In the genomic region with DNA sequence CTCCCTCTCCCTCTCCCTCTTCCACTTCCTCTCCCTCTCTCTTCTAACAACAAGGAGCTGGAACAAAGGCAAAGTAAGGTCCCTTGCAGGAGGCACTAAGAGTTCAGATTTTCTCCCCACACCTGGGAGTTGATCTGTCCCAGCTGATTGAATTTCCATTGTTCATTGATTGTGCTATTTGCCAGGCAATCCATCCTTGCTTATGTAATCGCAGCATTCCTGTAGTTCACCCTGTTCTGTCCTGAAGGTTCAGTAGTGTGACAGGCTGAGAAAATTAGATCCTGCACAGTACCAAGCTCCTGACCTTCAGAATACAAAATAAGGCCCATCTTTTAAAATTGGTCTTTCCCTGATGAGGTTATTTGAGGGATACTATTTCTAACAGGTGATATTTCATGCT, we compare ENCODE assay signal across 27 mouse cellular contexts. TPM values are rescaled to one million over a fixed set of nuclear protein-coding genes. Genes with fewer than 3 reads are reported as not detected.
"Had no signal": no experiment of that assay in that cellular context is flagged by ENCODE, and none has a peak within 500 bp of the region (broad histone marks: within the 10 kb centered on the region; RNA-seq: fewer than 3 reads in every experiment).

No protein-coding gene starts in this region.

- H3K4me1 ChIP-seq: heart, embryonic 10.5 days; heart, embryonic 13.5 days; heart, embryonic 15.5 days; hindbrain, embryonic 15.5 days; limb, embryonic 12.5 days; limb, embryonic 15.5 days; liver, embryonic 12.5 days had no signal

- H3K9ac ChIP-seq: heart, embryonic 13.5 days; heart, embryonic 15.5 days; hindbrain, embryonic 13.5 days; hindbrain, embryonic 15.5 days; kidney, embryonic 15.5 days; limb, embryonic 12.5 days; limb, embryonic 15.5 days; liver, embryonic 12.5 days; liver, embryonic 14.5 days had no signal

- H3K27me3 ChIP-seq: heart, embryonic 13.5 days; heart, embryonic 15.5 days; hindbrain, embryonic 13.5 days; hindbrain, embryonic 15.5 days; kidney, embryonic 15.5 days; limb, embryonic 12.5 days; limb, embryonic 15.5 days; liver, embryonic 12.5 days had no signal

- H3K4me2 ChIP-seq: heart, embryonic 13.5 days; heart, embryonic 15.5 days; hindbrain, embryonic 13.5 days; hindbrain, embryonic 15.5 days; kidney, embryonic 15.5 days; limb, embryonic 12.5 days; limb, embryonic 15.5 days; liver, embryonic 12.5 days had no signal

- H3K4me3 ChIP-seq: heart, embryonic 10.5 days; heart, embryonic 13.5 days; heart, embryonic 15.5 days; hindbrain, embryonic 13.5 days; hindbrain, embryonic 15.5 days; kidney, embryonic 15.5 days; limb, embryonic 12.5 days; limb, embryonic 15.5 days; liver, embryonic 12.5 days had no signal

- DNase-seq: gastrocnemius, postnatal 14 days; gastrocnemius, postnatal 36 days; heart, adult 18-20 months; heart, postnatal 14 days; heart, postnatal 36 days; kidney, adult 11 months; kidney, adult 2 months; kidney, adult 9 months; kidney, postnatal 14 days; kidney, postnatal 36 days; layer of hippocampus, adult 9-11 months; layer of hippocampus, postnatal 36 days; left cerebral cortex, postnatal 4 days had no signal

- H3K9me3 ChIP-seq: heart, embryonic 10.5 days; heart, embryonic 13.5 days; heart, embryonic 15.5 days; hindbrain, embryonic 13.5 days; hindbrain, embryonic 15.5 days; kidney, embryonic 15.5 days; limb, embryonic 12.5 days; limb, embryonic 15.5 days; liver, embryonic 12.5 days had no signal

- ATAC-seq: hindbrain, postnatal 0 days; intestine, embryonic 16.5 days; liver, embryonic 12.5 days had no signal

- H3K36me3 ChIP-seq: heart, embryonic 10.5 days; heart, embryonic 13.5 days; heart, embryonic 15.5 days; hindbrain, embryonic 13.5 days; hindbrain, embryonic 15.5 days; kidney, embryonic 15.5 days; limb, embryonic 12.5 days; limb, embryonic 15.5 days; liver, embryonic 12.5 days had no signal

- H3K27ac ChIP-seq: heart, embryonic 10.5 days; heart, embryonic 13.5 days; heart, embryonic 15.5 days; hindbrain, embryonic 13.5 days; hindbrain, embryonic 15.5 days; hindbrain, postnatal 0 days; kidney, embryonic 15.5 days; kidney, postnatal 0 days; limb, embryonic 12.5 days; limb, embryonic 15.5 days; liver, embryonic 12.5 days; liver, embryonic 14.5 days had no signal

RNA-seq across cellular contexts. Expression of a gene that starts 8.3 kb away (rescaled TPM):
- total RNA-seq: hematopoietic stem cell, adult 5-6 weeks had no signal
